Mouse (Mus musculus): ENCODE measurements around the gene Casc3. TPM values are rescaled to one million over a fixed set of nuclear protein-coding genes. Genes with fewer than 3 reads are reported as not detected.
A peak's percentile ranks its signal among the peaks of the same experiment; 100 is the strongest.

Gene Casc3
- total and polyA plus RNA-seq, 3 experiments: 14.4 to 71.7 (median 16.7) TPM

- dilution Hi-C loops (cut with MboI; ENCODE audit: extremely low pct_ligation_motif_present, extremely low pct_unique_long_range_greater_than_20kb, low sequenced_read_pairs) (no loop called here), in situ Hi-C loops (cut with MboI; ENCODE audit: low pct_ligation_motif_present, low pct_unique_long_range_greater_than_20kb, low sequenced_read_pairs) (loop anchor here (5.0 kb wide), 1 partner anchor 35 kb away; no protein-coding TSS in a partner anchor)
- Histone ChIP-seq H3K79me2 (replicated peaks; ENCODE audit: control insufficient read depth, extremely low read depth, insufficient read depth, poor library complexity, severe bottlenecking) (peaks cover 18% of the 10 kb centered on the region), H3K36me3 (replicated peaks in 1 of 2; ENCODE audit: control insufficient read depth in 1 of 2, insufficient read depth in 1 of 2, low read length in 1 of 2) (peaks cover 0 to 2% of the 10 kb centered on the region in 2 experiments), H3K9me3 (replicated peaks; ENCODE audit: low read length) (no peaks in the 10 kb centered on the region), H3K9ac (ENCODE audit: insufficient read depth, low read depth) (no peak overlapping the region), H3K4me3 (replicated peaks in 1 of 3; ENCODE audit: low read depth in 2 of 3, low read length in 2 of 3, poor library complexity in 1 of 3) (no peak overlapping the region), H3K27ac (ENCODE audit: insufficient read depth, low read depth) (no peak overlapping the region), H3K27me3 (replicated peaks) (no peaks in the 10 kb centered on the region), H3K4me2 (ENCODE audit: insufficient read depth, low read depth, poor library complexity, severe bottlenecking) (no peak overlapping the region), H3K4me1 (ENCODE audit: control insufficient read depth in 1 of 2, insufficient read depth in 2 of 2) (peaks cover 0 to 52% of the 10 kb centered on the region in 2 experiments; a peak in 2 of 4 replicates)
- DNase-seq (ENCODE audit: extremely low read depth): no peak
- TF ChIP-seq ZKSCAN1 (IDR thresholded peaks at IDR 0.05; ENCODE audit: borderline replicate concordance, low read depth, low read length): no peak
- TF ChIP-seq POLR2A (IDR thresholded peaks at IDR 0.05; ENCODE audit: low read depth, low read length): 0 out of 2 replicates have a peak, but pooled peaks have one; percentile 15
Measured at GRCm38 (mm10) chr11:98792081-98792480, 12.6 kb upstream of the Casc3 start.

- peak; percentile 70 for DNase-seq (ENCODE audit: extremely low read depth)
- Histone ChIP-seq H3K27me3 (replicated peaks) (no peaks in the 10 kb centered on the region), H3K9ac (ENCODE audit: insufficient read depth, low read depth) (peak overlapping the region; percentile 100), H3K79me2 (replicated peaks; ENCODE audit: control insufficient read depth, extremely low read depth, insufficient read depth, poor library complexity, severe bottlenecking) (peaks cover 31% of the 10 kb centered on the region), H3K4me3 (replicated peaks in 1 of 3; ENCODE audit: low read depth in 2 of 3, low read length in 2 of 3, poor library complexity in 1 of 3) (peak overlapping the region; percentile 77 to 79 (median 77)), H3K36me3 (replicated peaks in 1 of 2; ENCODE audit: control insufficient read depth in 1 of 2, insufficient read depth in 1 of 2, low read length in 1 of 2) (peaks cover 10 to 22% of the 10 kb centered on the region in 2 experiments), H3K27ac (ENCODE audit: insufficient read depth, low read depth) (peak overlapping the region; percentile 94), H3K4me2 (ENCODE audit: insufficient read depth, low read depth, poor library complexity, severe bottlenecking) (peak overlapping the region; percentile 42), H3K9me3 (replicated peaks; ENCODE audit: low read length) (no peaks in the 10 kb centered on the region), H3K4me1 (ENCODE audit: control insufficient read depth in 1 of 2, insufficient read depth in 2 of 2) (peaks cover 6 to 57% of the 10 kb centered on the region in 2 experiments)
- in situ Hi-C loops (cut with MboI; ENCODE audit: low pct_ligation_motif_present, low pct_unique_long_range_greater_than_20kb, low sequenced_read_pairs) (loop anchor here (5.0 kb wide), 1 partner anchor 33 kb away; no protein-coding TSS in a partner anchor), dilution Hi-C loops (cut with MboI; ENCODE audit: extremely low pct_ligation_motif_present, extremely low pct_unique_long_range_greater_than_20kb, low sequenced_read_pairs) (no loop called here)
- no peak for TF ChIP-seq ETS1 (conservative IDR thresholded peaks at IDR 0.05; ENCODE audit: low read depth, low read length)
- TF ChIP-seq USF1 (IDR thresholded peaks at IDR 0.05; ENCODE audit: low read depth, low read length): no peak
- no peak for TF ChIP-seq USF2 (conservative IDR thresholded peaks at IDR 0.05; ENCODE audit: low read depth, low read length)
- no peak for TF ChIP-seq PAX5 (IDR thresholded peaks at IDR 0.05; ENCODE audit: low read length)
- TF ChIP-seq EP300 (IDR thresholded peaks at IDR 0.05; ENCODE audit: low read length): peak; percentile 38; the same call in 1 of the 2 replicates
- no peak for TF ChIP-seq HCFC1 (IDR thresholded peaks at IDR 0.05; ENCODE audit: low read depth, low read length)
- peak; percentile 69; the same call in 1 of the 2 replicates for TF ChIP-seq ZMIZ1 (IDR thresholded peaks at IDR 0.05; ENCODE audit: low read depth, low read length)
- TF ChIP-seq SMC3 (IDR thresholded peaks at IDR 0.05; ENCODE audit: low read depth, low read length): no peak
- TF ChIP-seq SIN3A (IDR thresholded peaks at IDR 0.05; ENCODE audit: low read length): peak; percentile 71
- TF ChIP-seq MAZ (IDR thresholded peaks at IDR 0.05; ENCODE audit: low read depth, low read length): no peak
- TF ChIP-seq RCOR1 (conservative IDR thresholded peaks at IDR 0.05; ENCODE audit: low read depth, low read length): 0 out of 2 replicates have a peak, but pooled peaks have one; percentile 50
- no peak for TF ChIP-seq BHLHE40 (IDR thresholded peaks at IDR 0.05; ENCODE audit: low read depth, low read length)
- TF ChIP-seq GABPA (IDR thresholded peaks at IDR 0.05; ENCODE audit: insufficient replicate concordance, low read depth, low read length): no peak
- peak; percentile 73 for TF ChIP-seq MAX (IDR thresholded peaks at IDR 0.05; ENCODE audit: low read length)
- TF ChIP-seq MEF2A (IDR thresholded peaks at IDR 0.05; ENCODE audit: borderline replicate concordance, low read depth, low read length): no peak
- TF ChIP-seq IRF4 (IDR thresholded peaks at IDR 0.05; ENCODE audit: low read depth, low read length): no peak; the same call in 1 of the 2 replicates
- TF ChIP-seq JUN (IDR thresholded peaks at IDR 0.05; ENCODE audit: insufficient read depth, low read depth, low read length): no peak
- peak; percentile 71; the same call in 1 of the 2 replicates for TF ChIP-seq NELFE (IDR thresholded peaks at IDR 0.05; ENCODE audit: low read depth, low read length)
- TF ChIP-seq NRF1 (IDR thresholded peaks at IDR 0.05; ENCODE audit: low read depth, low read length): peak; percentile 43; the same call in 1 of the 2 replicates
- TF ChIP-seq ZKSCAN1 (IDR thresholded peaks at IDR 0.05; ENCODE audit: borderline replicate concordance, low read depth, low read length): peak; percentile 25; the same call in 1 of the 2 replicates
- no peak for TF ChIP-seq CHD2 (IDR thresholded peaks at IDR 0.05; ENCODE audit: low read length)
- peak in 1 of 2 experiments; percentile 41; a peak in 2 of 4 replicates for TF ChIP-seq CTCF (conservative IDR thresholded peaks at IDR 0.05 in 1 of 2, IDR thresholded peaks at IDR 0.05 in 1 of 2; ENCODE audit: low read depth in 2 of 2, low read length in 2 of 2)
- TF ChIP-seq JUND (conservative IDR thresholded peaks at IDR 0.05; ENCODE audit: low read depth, low read length): no peak
- peak; percentile 74; the same call in 1 of the 2 replicates for TF ChIP-seq MYC (IDR thresholded peaks at IDR 0.05; ENCODE audit: low read depth, low read length)
- peak; percentile 93; the same call in 1 of the 2 replicates for TF ChIP-seq UBTF (IDR thresholded peaks at IDR 0.05; ENCODE audit: low read depth, low read length)
- TF ChIP-seq MAFK (IDR thresholded peaks at IDR 0.05; ENCODE audit: insufficient replicate concordance, low read length): peak; percentile 25; the same call in 1 of the 2 replicates
- TF ChIP-seq RAD21 (IDR thresholded peaks at IDR 0.05; ENCODE audit: low read depth, low read length): no peak
- no peak for TF ChIP-seq E2F4 (IDR thresholded peaks at IDR 0.05; ENCODE audit: insufficient replicate concordance, low read depth, low read length)
- TF ChIP-seq ZNF384 (IDR thresholded peaks at IDR 0.05; ENCODE audit: low read depth, low read length): no peak
- TF ChIP-seq KAT2A (IDR thresholded peaks at IDR 0.05; ENCODE audit: insufficient replicate concordance, low read length): no peak
Measured at GRCm38 (mm10) chr11:98794469-98795014, 10.2 kb upstream of the Casc3 start.

Measured in CH12.LX (cell line).